Mouse (Mus musculus): ENCODE measurements at regions not wholly inside any gene's neighbourhood (a gene's known extent, or its start where the extent isn't known, plus 50 kb on each side); places are given as distances from the start of the nearest gene placed in this dataset.

DNA sequence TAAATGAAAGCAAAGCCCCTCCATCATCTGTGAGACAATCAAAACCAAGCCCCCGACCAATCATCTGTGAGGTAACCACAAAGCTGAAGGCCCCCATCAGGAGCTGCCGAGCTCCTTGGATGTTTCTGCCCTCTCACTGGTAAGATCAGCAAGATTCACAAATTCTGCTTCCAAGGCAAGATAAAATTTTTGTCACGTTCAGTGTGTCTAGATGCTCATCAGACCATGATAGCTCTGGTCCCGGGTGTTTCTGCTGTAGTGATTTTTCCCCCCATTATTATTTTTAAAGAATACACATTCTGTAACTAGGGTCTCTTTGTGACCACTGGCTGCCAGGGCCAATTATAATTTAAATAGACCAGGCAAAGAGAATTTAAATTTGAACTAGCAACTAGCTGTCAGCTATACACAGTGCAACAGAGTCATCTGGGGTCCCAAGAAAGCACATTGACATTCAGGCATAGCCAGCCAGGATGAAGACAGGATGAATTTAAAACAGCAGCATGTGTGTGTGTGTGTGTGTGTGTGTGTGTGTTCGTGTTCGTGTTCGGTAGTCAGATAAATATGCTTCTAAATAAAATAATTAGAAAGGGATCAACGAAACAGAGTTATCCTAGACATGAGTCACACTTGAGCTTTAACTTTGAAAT lies 83.4 kb upstream of the Ankrd50 start:
- H3K4me2 ChIP-seq (ENCODE audit: low read length), result no peak overlapping the region
- no peak overlapping the region for H3K4me3 ChIP-seq (replicated peaks; ENCODE audit: low read depth, low read length)
- ATAC-seq (replicated peaks; ENCODE audit: low FRiP score, low read depth) (no peak), DNase-seq (ENCODE audit: low spot score) (no peak)
- 72% methylated on average over 8 of the region's 8 CpGs for WGBS
- H3K9ac ChIP-seq (ENCODE audit: low read depth, low read length), result no peak overlapping the region
- no peaks in the 10 kb centered on the region for H3K27me3 ChIP-seq (ENCODE audit: insufficient read depth, low read length)
- TF ChIP-seq CTCF (IDR thresholded peaks at IDR 0.05; ENCODE audit: low read depth), result no peak
- no peaks in the 10 kb centered on the region for H3K9me3 ChIP-seq (replicated peaks; ENCODE audit: low read length)
- H3K4me1 ChIP-seq (replicated peaks; ENCODE audit: insufficient read depth, low read length), result no peaks in the 10 kb centered on the region
- no peak overlapping the region for H3K27ac ChIP-seq
- no peaks in the 10 kb centered on the region for H3K36me3 ChIP-seq (ENCODE audit: insufficient read depth, low read length)

DNA sequence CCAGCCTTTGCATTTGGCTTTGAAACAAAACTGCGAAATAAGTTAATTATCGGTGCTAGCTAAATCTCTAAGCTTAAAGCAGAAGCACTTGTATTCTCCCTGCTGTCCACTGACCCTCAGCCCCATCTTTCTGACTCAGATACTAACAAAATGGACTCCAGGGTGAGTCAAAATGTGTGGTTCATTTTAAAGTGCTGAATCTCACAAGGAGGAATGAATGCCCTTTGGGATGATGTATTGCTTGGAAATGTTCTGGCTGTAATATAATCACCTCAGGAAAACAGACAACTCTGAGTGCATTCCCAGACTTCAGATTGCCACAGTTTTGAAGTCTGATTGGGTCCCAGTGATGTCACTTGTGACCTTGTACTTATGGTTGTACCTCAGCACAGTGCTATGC lies 81.9 kb upstream of the Ankrd50 start:
- no peaks in the 10 kb centered on the region for H3K36me3 ChIP-seq (ENCODE audit: insufficient read depth, low read length)
- no peaks in the 10 kb centered on the region for H3K4me1 ChIP-seq (replicated peaks; ENCODE audit: insufficient read depth, low read length)
- no peak overlapping the region for H3K9ac ChIP-seq (ENCODE audit: low read depth, low read length)
- H3K4me2 ChIP-seq (ENCODE audit: low read length), result no peak overlapping the region
- H3K9me3 ChIP-seq (replicated peaks; ENCODE audit: low read length), result no peaks in the 10 kb centered on the region
- no peak overlapping the region for H3K27ac ChIP-seq
- DNase-seq (ENCODE audit: low spot score) (no peak), ATAC-seq (replicated peaks; ENCODE audit: low FRiP score, low read depth) (no peak)
- 90% methylated on average over 2 of the region's 2 CpGs for WGBS
- no peaks in the 10 kb centered on the region for H3K27me3 ChIP-seq (ENCODE audit: insufficient read depth, low read length)
- no peak overlapping the region for H3K4me3 ChIP-seq (replicated peaks; ENCODE audit: low read depth, low read length)
- TF ChIP-seq CTCF (IDR thresholded peaks at IDR 0.05; ENCODE audit: low read depth), result no peak

DNA sequence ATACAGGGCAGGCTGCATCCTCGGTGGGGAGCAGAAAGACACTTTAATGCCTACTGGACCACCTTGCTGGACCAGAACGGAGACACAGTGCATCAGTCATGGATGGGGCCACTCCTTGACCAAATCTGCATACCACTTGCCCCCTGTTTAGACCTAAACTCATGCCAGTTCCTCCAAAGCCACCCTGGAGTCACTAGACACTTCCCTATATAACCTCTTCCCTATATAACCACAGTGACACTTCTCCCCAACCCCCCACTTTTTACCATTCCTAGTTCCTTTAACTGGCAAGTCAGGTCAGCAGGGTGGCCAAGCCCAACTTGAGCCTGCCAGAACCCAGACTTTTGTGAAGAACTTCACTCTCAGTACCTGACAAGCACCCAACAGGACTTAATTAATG lies 80.2 kb upstream of the Ankrd50 start:
- Histone ChIP-seq H3K27ac (no peak overlapping the region), H3K9ac (ENCODE audit: low read depth, low read length) (no peak overlapping the region), H3K36me3 (ENCODE audit: insufficient read depth, low read length) (no peaks in the 10 kb centered on the region), H3K27me3 (ENCODE audit: insufficient read depth, low read length) (no peaks in the 10 kb centered on the region), H3K4me3 (replicated peaks; ENCODE audit: low read depth, low read length) (no peak overlapping the region), H3K9me3 (replicated peaks; ENCODE audit: low read length) (no peaks in the 10 kb centered on the region), H3K4me2 (ENCODE audit: low read length) (no peak overlapping the region), H3K4me1 (replicated peaks; ENCODE audit: insufficient read depth, low read length) (no peaks in the 10 kb centered on the region; the same call in 1 of the 2 replicates)
- no peak for TF ChIP-seq CTCF (IDR thresholded peaks at IDR 0.05; ENCODE audit: low read depth)
- ATAC-seq (replicated peaks; ENCODE audit: low FRiP score, low read depth) (no peak), DNase-seq (ENCODE audit: low spot score) (no peak)
- 55% methylated on average over 2 of the region's 2 CpGs for WGBS

DNA sequence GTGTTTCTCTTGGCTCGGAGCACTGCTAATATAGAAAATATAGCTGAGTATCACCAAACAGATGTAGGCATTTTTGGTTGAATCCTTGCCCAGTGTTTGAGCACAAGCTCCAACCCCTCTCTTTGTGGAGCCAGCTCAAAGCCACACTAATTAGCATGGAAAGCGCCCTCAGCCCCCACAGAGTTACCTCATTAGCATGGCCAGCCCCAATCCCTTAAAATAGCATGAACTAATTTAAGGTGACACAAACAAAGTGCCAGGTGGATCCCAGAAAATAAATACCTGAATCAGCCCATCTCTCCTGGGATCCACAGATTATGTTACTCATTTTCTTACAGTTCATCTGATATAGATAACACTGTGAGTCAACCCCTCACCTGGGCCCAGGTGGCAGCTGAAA lies 79.7 kb upstream of the Ankrd50 start:
- Histone ChIP-seq H3K9ac (ENCODE audit: low read depth, low read length) (no peak overlapping the region), H3K27ac (no peak overlapping the region), H3K36me3 (ENCODE audit: insufficient read depth, low read length) (no peaks in the 10 kb centered on the region), H3K4me1 (replicated peaks; ENCODE audit: insufficient read depth, low read length) (no peaks in the 10 kb centered on the region; the same call in 1 of the 2 replicates), H3K4me3 (replicated peaks; ENCODE audit: low read depth, low read length) (no peak overlapping the region), H3K4me2 (ENCODE audit: low read length) (no peak overlapping the region), H3K9me3 (replicated peaks; ENCODE audit: low read length) (no peaks in the 10 kb centered on the region), H3K27me3 (ENCODE audit: insufficient read depth, low read length) (no peaks in the 10 kb centered on the region)
- no peak for ATAC-seq (replicated peaks; ENCODE audit: low FRiP score, low read depth)
- no peak for TF ChIP-seq CTCF (IDR thresholded peaks at IDR 0.05; ENCODE audit: low read depth)
- DNase-seq (ENCODE audit: low spot score), result no peak
- WGBS, result 38% methylated on average over 2 of the region's 2 CpGs

DNA sequence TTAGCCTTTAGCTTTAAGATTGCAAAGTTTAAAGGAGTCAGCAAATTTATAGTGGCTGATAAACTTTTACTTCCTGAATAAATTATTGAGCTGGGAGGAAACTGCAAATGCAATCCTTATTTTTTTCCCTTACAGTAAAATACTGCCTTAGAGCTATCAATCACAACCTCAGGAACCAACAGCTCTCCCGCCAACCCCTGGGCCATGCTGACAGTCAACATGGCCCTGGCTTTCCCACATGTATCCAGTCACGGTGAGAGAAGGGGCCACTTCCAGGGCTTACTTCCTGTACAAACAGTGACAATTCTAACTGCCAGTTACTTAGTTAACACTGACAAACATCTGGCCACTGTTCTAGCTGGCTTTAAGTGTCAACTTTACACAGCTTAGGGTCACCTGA lies 76.5 kb upstream of the Ankrd50 start:
- Histone ChIP-seq H3K4me2 (ENCODE audit: low read length) (no peak overlapping the region), H3K4me3 (replicated peaks; ENCODE audit: low read depth, low read length) (no peak overlapping the region), H3K27ac (no peak overlapping the region), H3K27me3 (ENCODE audit: insufficient read depth, low read length) (no peaks in the 10 kb centered on the region), H3K9me3 (replicated peaks; ENCODE audit: low read length) (no peaks in the 10 kb centered on the region), H3K9ac (ENCODE audit: low read depth, low read length) (no peak overlapping the region), H3K4me1 (replicated peaks; ENCODE audit: insufficient read depth, low read length) (no peaks in the 10 kb centered on the region; the same call in 1 of the 2 replicates), H3K36me3 (ENCODE audit: insufficient read depth, low read length) (no peaks in the 10 kb centered on the region)
- ATAC-seq (replicated peaks; ENCODE audit: low FRiP score, low read depth), result no peak
- no peak for TF ChIP-seq CTCF (IDR thresholded peaks at IDR 0.05; ENCODE audit: low read depth)
- peak; percentile 79 for DNase-seq (ENCODE audit: low spot score)
- WGBS, result 17% methylated on average over 2 of the region's 2 CpGs

DNA sequence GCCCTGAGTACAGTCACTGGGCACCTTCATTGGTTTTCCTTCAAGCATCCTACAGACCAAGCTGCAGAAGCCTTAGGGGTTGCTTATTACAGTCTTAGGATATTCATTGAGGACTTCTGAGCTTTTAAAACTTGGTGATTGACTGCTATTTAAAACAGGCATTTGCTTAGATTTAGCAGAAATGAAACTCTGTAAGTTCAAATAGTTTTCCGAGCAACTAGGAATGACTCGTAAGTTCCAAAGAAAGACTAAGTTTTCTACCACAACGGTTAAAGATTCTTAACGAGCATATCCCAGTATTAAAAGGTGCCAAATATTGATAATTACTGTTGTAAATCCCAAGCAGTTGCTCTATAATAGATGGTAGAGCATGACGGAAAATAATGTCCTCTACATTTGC lies 71.3 kb upstream of the Ankrd50 start:
- Histone ChIP-seq H3K4me3 (replicated peaks; ENCODE audit: low read depth, low read length) (no peak overlapping the region), H3K9ac (ENCODE audit: low read depth, low read length) (no peak overlapping the region), H3K4me2 (ENCODE audit: low read length) (no peak overlapping the region), H3K27me3 (ENCODE audit: insufficient read depth, low read length) (no peaks in the 10 kb centered on the region), H3K9me3 (replicated peaks; ENCODE audit: low read length) (no peaks in the 10 kb centered on the region), H3K4me1 (replicated peaks; ENCODE audit: insufficient read depth, low read length) (no peaks in the 10 kb centered on the region), H3K27ac (no peak overlapping the region), H3K36me3 (ENCODE audit: insufficient read depth, low read length) (no peaks in the 10 kb centered on the region)
- ATAC-seq (replicated peaks; ENCODE audit: low FRiP score, low read depth), result no peak
- WGBS, result 92% methylated on average over 5 of the region's 5 CpGs
- TF ChIP-seq CTCF (IDR thresholded peaks at IDR 0.05; ENCODE audit: low read depth), result no peak
- DNase-seq (ENCODE audit: low spot score), result no peak

DNA sequence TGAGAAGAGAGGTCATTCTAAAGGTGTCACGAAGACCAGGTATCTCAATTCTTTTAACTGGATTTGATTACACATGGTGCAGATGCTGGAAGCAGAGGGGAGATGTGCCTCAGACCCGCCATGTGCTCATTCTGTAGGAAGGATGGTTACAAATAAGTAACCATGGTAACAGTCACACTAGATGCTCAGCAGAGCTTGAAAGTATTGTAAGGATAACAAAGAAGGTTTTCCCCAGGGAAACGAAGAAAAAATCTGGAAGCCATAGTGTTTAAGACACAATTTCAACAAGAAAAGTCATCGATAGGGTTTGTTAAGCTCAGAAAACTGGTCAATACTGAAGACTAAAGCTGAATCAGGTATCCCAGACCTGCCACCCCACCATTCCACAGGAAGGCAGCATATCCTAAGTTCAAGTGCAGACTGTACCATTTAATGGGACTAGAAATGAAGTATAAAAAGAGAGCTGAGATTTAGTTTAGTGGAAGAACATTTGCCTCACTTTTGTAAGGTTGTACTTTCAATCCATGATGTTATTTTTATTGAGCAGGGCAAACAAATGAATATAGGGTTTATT lies 68.9 kb upstream of the Ankrd50 start:
- Histone ChIP-seq H3K36me3 (ENCODE audit: insufficient read depth, low read length) (no peaks in the 10 kb centered on the region), H3K4me1 (replicated peaks; ENCODE audit: insufficient read depth, low read length) (no peaks in the 10 kb centered on the region), H3K9me3 (replicated peaks; ENCODE audit: low read length) (no peaks in the 10 kb centered on the region), H3K9ac (ENCODE audit: low read depth, low read length) (no peak overlapping the region), H3K27ac (no peak overlapping the region), H3K4me2 (ENCODE audit: low read length) (no peak overlapping the region), H3K4me3 (replicated peaks; ENCODE audit: low read depth, low read length) (no peak overlapping the region), H3K27me3 (ENCODE audit: insufficient read depth, low read length) (no peaks in the 10 kb centered on the region)
- ATAC-seq (replicated peaks; ENCODE audit: low FRiP score, low read depth) (no peak), DNase-seq (ENCODE audit: low spot score) (no peak)
- TF ChIP-seq CTCF (IDR thresholded peaks at IDR 0.05; ENCODE audit: low read depth), result no peak
- WGBS, result 75% methylated on average over 4 of the region's 4 CpGs

All from kidney, postnatal 0 days (tissue).